Mouse (Mus musculus): ENCODE measurements around the gene Fam53a. TPM values are rescaled to one million over a fixed set of nuclear protein-coding genes. Genes with fewer than 3 reads are reported as not detected.
A peak's percentile ranks its signal among the peaks of the same experiment; 100 is the strongest.

Gene Fam53a
- 74.5 and 74.8 TPM in 2 replicates for polyA plus RNA-seq (2014; fragmentation: Nextera tagmentation; extraction: Ambion mirVana)

DNA sequence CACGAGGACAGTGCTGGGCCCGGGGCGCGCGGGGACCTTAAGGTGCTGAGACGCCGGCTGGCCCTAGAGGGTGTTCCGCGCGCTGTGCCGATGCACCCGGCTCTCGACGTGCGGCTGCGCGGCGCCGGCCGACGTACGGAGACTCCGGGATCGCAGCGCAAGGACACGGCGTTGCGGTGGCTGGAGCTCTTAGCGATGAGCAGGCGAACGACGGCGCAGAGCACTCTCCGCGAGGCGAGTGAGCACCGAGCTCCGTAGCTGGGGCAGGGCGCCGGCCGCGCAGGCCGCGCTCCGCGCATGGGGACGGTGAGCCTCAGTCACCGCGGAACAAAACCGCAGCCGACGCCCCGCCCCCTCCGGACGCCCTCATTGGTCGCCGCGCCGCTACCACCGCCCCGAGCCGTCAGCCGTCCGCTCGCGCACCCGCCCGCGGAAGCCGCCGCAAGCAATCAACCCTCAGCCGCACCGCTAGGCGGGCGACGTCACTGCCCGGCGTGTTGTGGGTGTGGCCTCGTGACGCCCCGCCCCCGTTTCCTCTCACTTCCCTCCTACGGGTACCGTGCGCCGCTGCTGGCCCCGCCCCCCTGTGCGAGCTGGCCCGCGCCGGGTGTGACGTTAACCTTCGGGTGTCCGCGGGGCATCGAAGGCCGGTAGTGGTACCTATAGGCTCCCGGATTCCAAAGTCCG lies at the start of gene Fam53a, which contains the start of gene Gm9903:
Gene Fam53a (minus strand): TSS at position 335 of the 687 bp plus-strand sequence.
Gene Gm9903 (plus strand): TSS at position 625 of the 687 bp plus-strand sequence.
- peak within 1 kb of the TSS; percentile 77 for H3K27ac ChIP-seq (replicated peaks; ENCODE audit: low read depth, low read length)
- H3K4me3 ChIP-seq (ENCODE audit: low read depth, low read length) = peak within 1 kb of the TSS; percentile 88
- H3K9ac ChIP-seq (ENCODE audit: low read length) = peak within 1 kb of the TSS; percentile 85
- H3K4me1 ChIP-seq (ENCODE audit: control insufficient read depth, insufficient read depth, low read length) = peaks cover 3% of the 10 kb centered on the region; the same call in 1 of the 2 replicates
- H3K27me3 ChIP-seq (ENCODE audit: control insufficient read depth, insufficient read depth, low read length) = no peaks in the 10 kb centered on the region
- peak; percentile 94 for ATAC-seq (ENCODE audit: insufficient number of reproducible peaks, low FRiP score, low TSS enrichment, low read depth)
- WGBS = under 1% methylated on average over 99 of the region's 99 CpGs
- H3K9me3 ChIP-seq (ENCODE audit: control insufficient read depth, low read length) = no peaks in the 10 kb centered on the region
- H3K4me2 ChIP-seq (ENCODE audit: low read depth, severe bottlenecking) = peak within 1 kb of the TSS; percentile 75
- DNase-seq (ENCODE audit: low spot score) = peak; percentile 100
- no peaks in the 10 kb centered on the region for H3K36me3 ChIP-seq (ENCODE audit: control insufficient read depth, insufficient read depth, low read length)

DNA sequence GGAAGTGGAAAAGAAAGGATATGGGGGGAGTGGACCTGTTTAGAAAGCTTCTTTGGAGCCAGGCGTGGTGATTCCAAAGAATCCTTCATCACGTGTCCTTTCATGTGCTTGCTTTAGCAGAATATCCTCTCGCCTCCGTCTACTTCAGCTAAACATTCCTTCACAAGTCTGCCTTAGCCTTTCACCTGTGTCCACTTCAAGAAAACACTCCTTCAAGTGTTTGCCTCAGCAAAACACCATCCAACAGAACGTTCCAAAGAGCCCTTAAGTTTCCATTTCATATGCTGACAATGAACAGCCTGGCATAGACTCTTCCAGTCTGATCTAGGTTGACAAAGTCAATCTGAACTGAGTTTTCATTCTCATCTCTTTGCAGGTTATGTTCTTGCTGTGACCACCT lies 48.8 kb upstream of the Fam53a start:
- DNase-seq (ENCODE audit: low spot score) = no peak
- Histone ChIP-seq H3K27me3 (ENCODE audit: control insufficient read depth, insufficient read depth, low read length) (no peaks in the 10 kb centered on the region), H3K4me2 (ENCODE audit: low read depth, severe bottlenecking) (no peak overlapping the region), H3K9ac (ENCODE audit: low read length) (no peak overlapping the region), H3K4me1 (ENCODE audit: control insufficient read depth, insufficient read depth, low read length) (peaks cover 2% of the 10 kb centered on the region; the same call in 1 of the 2 replicates), H3K9me3 (ENCODE audit: control insufficient read depth, low read length) (no peaks in the 10 kb centered on the region), H3K27ac (replicated peaks; ENCODE audit: low read depth, low read length) (no peak overlapping the region), H3K4me3 (ENCODE audit: low read depth, low read length) (no peak overlapping the region), H3K36me3 (ENCODE audit: control insufficient read depth, insufficient read depth, low read length) (no peaks in the 10 kb centered on the region)
- ATAC-seq (ENCODE audit: insufficient number of reproducible peaks, low FRiP score, low TSS enrichment, low read depth) = no peak
- 84% methylated on average over 5 of the region's 5 CpGs for WGBS

DNA sequence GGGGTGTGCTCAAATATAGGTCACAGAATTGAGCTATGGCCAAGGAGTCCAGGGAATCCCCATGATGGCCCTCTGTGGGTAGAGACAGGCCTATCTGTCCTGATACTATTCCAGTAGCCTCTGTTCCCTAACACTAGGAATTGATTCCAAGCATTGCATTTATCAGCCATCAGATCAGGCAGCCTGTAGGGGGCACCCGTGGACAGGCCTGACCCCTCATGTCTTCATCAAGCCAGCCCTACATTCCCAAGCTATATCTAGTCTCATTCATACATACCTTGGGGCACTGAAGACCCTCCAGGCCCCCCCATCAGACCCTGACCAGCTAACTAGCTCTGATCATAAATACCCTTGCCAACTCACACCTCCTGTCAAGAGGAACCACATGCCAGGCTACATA lies 46.5 kb upstream of the Fam53a start:
- DNase-seq (ENCODE audit: low spot score) = peak; percentile 81
- no peak overlapping the region for H3K4me2 ChIP-seq (ENCODE audit: low read depth, severe bottlenecking)
- no peaks in the 10 kb centered on the region for H3K9me3 ChIP-seq (ENCODE audit: control insufficient read depth, low read length)
- 0% methylated on average over 1 of the region's 1 CpGs for WGBS
- no peak overlapping the region for H3K4me3 ChIP-seq (ENCODE audit: low read depth, low read length)
- H3K4me1 ChIP-seq (ENCODE audit: control insufficient read depth, insufficient read depth, low read length) = peaks cover 2% of the 10 kb centered on the region; the same call in 1 of the 2 replicates
- H3K36me3 ChIP-seq (ENCODE audit: control insufficient read depth, insufficient read depth, low read length) = no peaks in the 10 kb centered on the region; the same call in 1 of the 2 replicates
- no peak overlapping the region for H3K27ac ChIP-seq (replicated peaks; ENCODE audit: low read depth, low read length)
- H3K27me3 ChIP-seq (ENCODE audit: control insufficient read depth, insufficient read depth, low read length) = no peaks in the 10 kb centered on the region
- no peak overlapping the region for H3K9ac ChIP-seq (ENCODE audit: low read length)
- no peak for ATAC-seq (ENCODE audit: insufficient number of reproducible peaks, low FRiP score, low TSS enrichment, low read depth)

DNA sequence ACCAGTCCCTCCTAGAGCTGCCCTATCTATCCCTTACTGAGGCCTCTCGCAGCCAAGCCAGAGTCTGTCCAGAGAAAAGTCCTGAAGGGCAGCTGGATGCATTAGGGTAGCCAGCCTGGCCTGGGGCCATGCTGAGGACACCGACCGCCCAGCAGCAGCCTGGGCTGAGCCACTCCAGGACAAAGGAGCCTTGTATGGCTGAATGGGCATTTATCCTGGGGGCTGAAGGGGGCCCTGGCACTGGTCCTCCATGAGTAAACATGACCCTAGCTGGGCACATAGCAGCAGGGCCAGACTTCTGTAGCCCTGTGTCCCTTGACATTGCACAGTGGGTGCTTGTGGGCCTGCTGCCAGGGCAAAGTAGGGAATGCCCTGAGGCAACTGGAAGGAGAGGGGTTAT lies 45.0 kb upstream of the Fam53a start:
- no peaks in the 10 kb centered on the region for H3K9me3 ChIP-seq (ENCODE audit: control insufficient read depth, low read length)
- 85% methylated on average over 3 of the region's 3 CpGs for WGBS
- H3K27me3 ChIP-seq (ENCODE audit: control insufficient read depth, insufficient read depth, low read length) = no peaks in the 10 kb centered on the region
- ATAC-seq (ENCODE audit: insufficient number of reproducible peaks, low FRiP score, low TSS enrichment, low read depth) (no peak), DNase-seq (ENCODE audit: low spot score) (no peak)
- peak overlapping the region; percentile 30; the same call in 1 of the 2 replicates for H3K27ac ChIP-seq (replicated peaks; ENCODE audit: low read depth, low read length)
- H3K4me2 ChIP-seq (ENCODE audit: low read depth, severe bottlenecking) = no peak overlapping the region
- peaks cover 9% of the 10 kb centered on the region for H3K36me3 ChIP-seq (ENCODE audit: control insufficient read depth, insufficient read depth, low read length)
- H3K4me1 ChIP-seq (ENCODE audit: control insufficient read depth, insufficient read depth, low read length) = peaks cover 2% of the 10 kb centered on the region; the same call in 1 of the 2 replicates
- H3K9ac ChIP-seq (ENCODE audit: low read length) = 0 out of 2 replicates have a peak overlapping the region, but pooled peaks have one; percentile 22
- H3K4me3 ChIP-seq (ENCODE audit: low read depth, low read length) = no peak overlapping the region

DNA sequence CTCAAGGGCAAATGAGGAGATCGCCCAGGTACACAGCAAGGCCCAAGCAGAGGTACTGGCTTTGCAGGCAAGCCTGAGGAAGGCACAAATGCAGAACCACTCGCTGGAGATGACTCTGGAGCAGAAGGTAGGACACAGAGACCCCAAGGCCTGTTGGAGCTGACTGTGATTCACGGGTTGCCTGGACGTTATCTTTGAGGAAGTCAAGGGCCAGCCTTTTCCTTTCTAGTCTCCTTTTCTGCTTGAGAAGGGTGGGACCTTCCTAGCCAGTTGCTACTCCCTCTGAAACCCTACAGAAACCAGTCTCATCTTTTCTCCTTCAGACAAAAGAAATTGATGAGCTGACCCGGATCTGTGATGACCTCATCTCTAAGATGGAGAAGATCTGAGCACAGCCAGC lies 42.2 kb upstream of the Fam53a start:
- H3K4me1 ChIP-seq (ENCODE audit: control insufficient read depth, insufficient read depth, low read length) = peaks cover 2% of the 10 kb centered on the region; the same call in 1 of the 2 replicates
- H3K9ac ChIP-seq (ENCODE audit: low read length) = no peak overlapping the region
- DNase-seq (ENCODE audit: low spot score) (no peak), ATAC-seq (ENCODE audit: insufficient number of reproducible peaks, low FRiP score, low TSS enrichment, low read depth) (no peak)
- no peaks in the 10 kb centered on the region for H3K27me3 ChIP-seq (ENCODE audit: control insufficient read depth, insufficient read depth, low read length)
- H3K9me3 ChIP-seq (ENCODE audit: control insufficient read depth, low read length) = no peaks in the 10 kb centered on the region
- 80% methylated on average over 5 of the region's 5 CpGs for WGBS
- peaks cover 26% of the 10 kb centered on the region for H3K36me3 ChIP-seq (ENCODE audit: control insufficient read depth, insufficient read depth, low read length)
- H3K4me2 ChIP-seq (ENCODE audit: low read depth, severe bottlenecking) = no peak overlapping the region
- no peak overlapping the region for H3K27ac ChIP-seq (replicated peaks; ENCODE audit: low read depth, low read length)
- H3K4me3 ChIP-seq (ENCODE audit: low read depth, low read length) = no peak overlapping the region

DNA sequence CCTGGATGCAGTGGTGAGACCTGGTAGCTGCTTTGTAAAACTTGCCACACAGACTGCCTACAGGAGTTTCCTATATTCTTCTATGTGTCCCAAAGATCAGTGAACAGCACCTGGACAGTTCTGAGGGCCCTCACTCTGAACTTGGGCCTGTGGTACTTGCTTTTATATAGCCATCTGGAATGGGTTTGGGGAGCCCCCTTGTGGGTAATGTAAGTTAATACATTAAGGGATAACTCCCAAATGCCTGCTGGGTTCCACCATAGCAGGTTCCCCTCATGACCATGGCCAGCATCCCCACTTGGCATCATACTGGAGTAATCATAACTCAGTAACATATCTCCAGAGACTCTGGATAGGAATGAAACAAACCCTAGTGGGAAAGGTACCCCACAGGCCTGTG lies 38.8 kb upstream of the Fam53a start:
- ATAC-seq (ENCODE audit: insufficient number of reproducible peaks, low FRiP score, low TSS enrichment, low read depth) (no peak), DNase-seq (ENCODE audit: low spot score) (peak; percentile 37)
- no peak overlapping the region for H3K9ac ChIP-seq (ENCODE audit: low read length)
- no peak overlapping the region for H3K27ac ChIP-seq (replicated peaks; ENCODE audit: low read depth, low read length)
- no peak overlapping the region for H3K4me2 ChIP-seq (ENCODE audit: low read depth, severe bottlenecking)
- H3K27me3 ChIP-seq (ENCODE audit: control insufficient read depth, insufficient read depth, low read length) = no peaks in the 10 kb centered on the region
- H3K9me3 ChIP-seq (ENCODE audit: control insufficient read depth, low read length) = no peaks in the 10 kb centered on the region
- peaks cover 28% of the 10 kb centered on the region for H3K36me3 ChIP-seq (ENCODE audit: control insufficient read depth, insufficient read depth, low read length)
- no peaks in the 10 kb centered on the region for H3K4me1 ChIP-seq (ENCODE audit: control insufficient read depth, insufficient read depth, low read length)
- no peak overlapping the region for H3K4me3 ChIP-seq (ENCODE audit: low read depth, low read length)

DNA sequence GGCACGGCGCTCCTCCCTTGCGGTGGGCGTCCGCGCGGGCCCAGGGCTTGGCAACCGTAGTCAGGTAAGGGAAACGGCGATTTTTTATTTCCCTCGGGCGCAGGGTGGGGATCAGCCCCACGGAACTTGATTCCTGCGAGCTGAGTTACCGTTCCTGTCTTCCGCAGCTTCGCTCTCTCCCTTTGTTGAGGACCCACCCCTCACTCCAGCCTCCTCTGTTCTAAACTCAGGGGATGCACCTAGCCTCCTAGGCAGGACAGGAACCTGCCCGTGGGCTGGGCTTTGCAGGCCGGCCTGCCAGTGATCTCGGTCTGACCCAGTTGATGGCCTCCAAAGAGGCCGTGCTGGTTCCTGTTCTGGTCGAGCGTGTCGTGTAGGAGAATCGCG lies 29.2 kb upstream of the Fam53a start:
- Histone ChIP-seq H3K27me3 (ENCODE audit: control insufficient read depth, insufficient read depth, low read length) (no peaks in the 10 kb centered on the region), H3K36me3 (ENCODE audit: control insufficient read depth, insufficient read depth, low read length) (peaks cover 11% of the 10 kb centered on the region), H3K4me2 (ENCODE audit: low read depth, severe bottlenecking) (peak overlapping the region; percentile 95), H3K4me1 (ENCODE audit: control insufficient read depth, insufficient read depth, low read length) (peaks cover 9% of the 10 kb centered on the region), H3K27ac (replicated peaks; ENCODE audit: low read depth, low read length) (peak overlapping the region; percentile 86; the same call in 1 of the 2 replicates), H3K9me3 (ENCODE audit: control insufficient read depth, low read length) (no peaks in the 10 kb centered on the region), H3K4me3 (ENCODE audit: low read depth, low read length) (peak overlapping the region; percentile 92), H3K9ac (ENCODE audit: low read length) (peak overlapping the region; percentile 87)
- ATAC-seq (ENCODE audit: insufficient number of reproducible peaks, low FRiP score, low TSS enrichment, low read depth) (no peak; the same call in 1 of the 2 replicates), DNase-seq (ENCODE audit: low spot score) (no peak)
- under 1% methylated on average over 26 of the region's 26 CpGs for WGBS

DNA sequence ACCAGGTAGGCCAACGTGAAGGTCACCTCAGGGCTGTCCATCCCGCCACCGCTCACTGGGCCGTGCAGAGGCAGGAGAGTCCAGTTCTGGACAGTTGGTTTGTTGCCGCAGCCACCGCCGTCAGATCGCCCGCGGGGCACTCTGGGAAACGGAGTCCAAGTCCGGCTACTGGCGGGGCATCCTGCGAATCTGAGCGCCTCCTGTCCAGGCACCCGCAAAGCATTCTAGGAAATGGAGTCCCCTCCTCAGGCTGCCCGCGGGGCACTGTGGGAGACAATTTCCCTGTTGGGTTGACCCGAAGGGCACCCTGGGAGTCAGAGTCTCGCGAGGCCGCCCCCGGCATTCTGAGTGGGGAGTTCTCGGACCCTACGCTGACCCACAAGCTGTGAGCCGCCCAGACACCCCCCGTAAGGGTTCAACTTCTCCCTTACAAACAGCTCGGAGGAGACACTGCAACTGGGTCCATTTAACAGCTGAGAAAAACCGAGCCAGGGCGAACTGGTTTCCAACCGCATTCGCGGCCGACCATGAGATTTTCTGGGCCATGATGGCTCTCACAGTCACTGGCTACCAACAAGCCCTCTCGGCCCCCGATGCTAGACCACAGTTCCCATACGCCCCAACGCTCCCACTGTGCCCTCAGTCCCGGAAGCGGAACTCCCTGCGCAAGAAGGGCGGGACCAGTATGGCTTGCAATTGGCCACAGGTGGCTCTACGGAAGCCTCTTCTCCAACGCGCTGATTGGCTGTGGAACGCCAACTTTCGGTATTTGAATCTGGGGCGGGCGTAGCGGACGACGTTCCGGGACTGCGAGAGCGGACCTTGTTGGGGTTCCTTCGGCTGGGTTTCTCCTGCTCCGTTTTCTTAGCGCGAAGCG lies 28.6 kb upstream of the Fam53a start, which contains the start of the genes Tacc3 and Tmem129:
Gene Tacc3 (plus strand): TSS at position 342 of the 877 bp plus-strand sequence.
Gene Tmem129 (minus strand): TSS at position 630 of the 877 bp plus-strand sequence.
- H3K4me3 ChIP-seq (ENCODE audit: low read depth, low read length) = peak within 1 kb of the TSS; percentile 92
- H3K9me3 ChIP-seq (ENCODE audit: control insufficient read depth, low read length) = no peaks in the 10 kb centered on the region
- peaks cover 9% of the 10 kb centered on the region for H3K4me1 ChIP-seq (ENCODE audit: control insufficient read depth, insufficient read depth, low read length)
- H3K27ac ChIP-seq (replicated peaks; ENCODE audit: low read depth, low read length) = peak within 1 kb of the TSS; percentile 86
- peak within 1 kb of the TSS; percentile 87 for H3K9ac ChIP-seq (ENCODE audit: low read length)
- peak; percentile 98 for DNase-seq (ENCODE audit: low spot score)
- ATAC-seq (ENCODE audit: insufficient number of reproducible peaks, low FRiP score, low TSS enrichment, low read depth) = peak; percentile 96
- peaks cover 11% of the 10 kb centered on the region for H3K36me3 ChIP-seq (ENCODE audit: control insufficient read depth, insufficient read depth, low read length)
- WGBS = under 1% methylated on average over 60 of the region's 60 CpGs
- peak within 1 kb of the TSS; percentile 95 for H3K4me2 ChIP-seq (ENCODE audit: low read depth, severe bottlenecking)
- H3K27me3 ChIP-seq (ENCODE audit: control insufficient read depth, insufficient read depth, low read length) = no peaks in the 10 kb centered on the region

All from limb, embryonic 11.5 days (tissue).